Mouse (Mus musculus): Measurements from ENCODE around the gene Zp3. TPM values are rescaled to one million over a fixed set of nuclear protein-coding genes. Genes with fewer than 3 reads are reported as not detected.

Zp3 gene
- not detected in 2 replicates for polyA plus RNA-seq (2012; rRNA removed)

GRCm38 (mm10) chr5:135979904-135980303 lies at the start of gene Zp3:
Gene Zp3 (plus strand): TSS chr5:135980099.
- no peak for DNase-seq (ENCODE audit: low read depth)

GRCm38 (mm10) chr5:135931526-135931925 lies 48.4 kb upstream of the Zp3 start:
- no peak for DNase-seq (ENCODE audit: low read depth)

- DNase-seq (ENCODE audit: low read depth), result no peak
Measured at GRCm38 (mm10) chr5:135932359-135932758, 47.5 kb upstream of the Zp3 start.

GRCm38 (mm10) chr5:135933222-135933899 lies 46.5 kb upstream of the Zp3 start:
- DNase-seq (ENCODE audit: low read depth), result no peak

GRCm38 (mm10) chr5:135933900-135934441 lies 45.9 kb upstream of the Zp3 start:
- DNase-seq (ENCODE audit: low read depth), result no peak

GRCm38 (mm10) chr5:135934481-135935175 lies 45.3 kb upstream of the Zp3 start, which contains the start of gene Ywhag:
Gene Ywhag (minus strand): TSS chr5:135934616.
- DNase-seq (ENCODE audit: low read depth), result no peak

- DNase-seq (ENCODE audit: low read depth), result no peak
Measured at GRCm38 (mm10) chr5:135935176-135935523, 44.7 kb upstream of the Zp3 start.

GRCm38 (mm10) chr5:135935641-135936190 lies 44.2 kb upstream of the Zp3 start:
- no peak for DNase-seq (ENCODE audit: low read depth)

- DNase-seq (ENCODE audit: low read depth), result no peak
Measured at GRCm38 (mm10) chr5:135940587-135940986, 39.3 kb upstream of the Zp3 start.

- no peak for DNase-seq (ENCODE audit: low read depth)
Measured at GRCm38 (mm10) chr5:135942710-135943109, 37.2 kb upstream of the Zp3 start.

- DNase-seq (ENCODE audit: low read depth), result no peak
Measured at GRCm38 (mm10) chr5:135945916-135946408, 33.9 kb upstream of the Zp3 start.

- DNase-seq (ENCODE audit: low read depth), result no peak
Measured at GRCm38 (mm10) chr5:135946621-135947020, 33.3 kb upstream of the Zp3 start.

GRCm38 (mm10) chr5:135950710-135951412 lies 29.0 kb upstream of the Zp3 start:
- DNase-seq (ENCODE audit: low read depth), result no peak

- DNase-seq (ENCODE audit: low read depth), result no peak
Measured at GRCm38 (mm10) chr5:135951660-135952059, 28.2 kb upstream of the Zp3 start.

- no peak for DNase-seq (ENCODE audit: low read depth)
Measured at GRCm38 (mm10) chr5:135952830-135953229, 27.1 kb upstream of the Zp3 start.

- DNase-seq (ENCODE audit: low read depth), result no peak
Measured at GRCm38 (mm10) chr5:135956300-135957206, 23.3 kb upstream of the Zp3 start.

GRCm38 (mm10) chr5:135957207-135957974 lies 22.5 kb upstream of the Zp3 start:
- peak; percentile 85 for DNase-seq (ENCODE audit: low read depth)

- no peak for DNase-seq (ENCODE audit: low read depth)
Measured at GRCm38 (mm10) chr5:135958367-135958766, 21.5 kb upstream of the Zp3 start.

GRCm38 (mm10) chr5:135959911-135960310 lies 20.0 kb upstream of the Zp3 start:
- DNase-seq (ENCODE audit: low read depth), result no peak

All from gonadal fat pad, adult 2 months (tissue).